Mouse (Mus musculus): ENCODE measurements around the gene 4931409K22Rik. TPM values are rescaled to one million over a fixed set of nuclear protein-coding genes. Genes with fewer than 3 reads are reported as not detected.

4931409K22Rik gene
- polyA plus RNA-seq, 1 experiment: 0.14 TPM

DNA sequence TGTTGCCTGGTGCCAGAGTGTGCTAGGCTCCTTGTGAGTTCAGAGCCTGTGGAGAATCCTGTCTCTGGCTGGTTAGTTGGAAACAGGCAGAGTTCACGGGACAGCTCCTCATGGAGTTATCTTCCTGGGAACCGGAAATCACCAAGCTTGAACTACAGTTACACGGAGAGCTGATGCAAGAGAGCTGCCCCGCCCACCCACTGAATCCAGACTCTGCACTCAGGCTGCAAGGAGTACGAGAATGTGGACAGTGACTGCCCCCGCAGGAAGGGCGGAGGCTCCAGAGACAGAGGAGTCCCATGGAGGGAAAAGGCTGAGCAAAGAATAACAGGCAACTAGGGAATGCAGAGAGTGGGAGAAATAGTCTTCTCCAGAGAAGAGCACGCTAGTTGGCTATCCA is 44.3 kb downstream of the 4931409K22Rik start:
- Histone ChIP-seq H3K27me3 (replicated peaks; ENCODE audit: control insufficient read depth, insufficient read depth, low read length) (no peaks in the 10 kb centered on the region), H3K27ac (ENCODE audit: insufficient read depth, low read depth, low read length) (no peak overlapping the region), H3K36me3 (ENCODE audit: control insufficient read depth, insufficient read depth, low read length) (no peaks in the 10 kb centered on the region), H3K4me1 (ENCODE audit: control insufficient read depth, insufficient read depth, low read length) (no peaks in the 10 kb centered on the region), H3K4me3 (ENCODE audit: insufficient read depth, low read depth, low read length) (no peak overlapping the region)
- 28% methylated on average over 8 of the region's 8 CpGs for WGBS
- TF ChIP-seq POLR2A (IDR thresholded peaks at IDR 0.05; ENCODE audit: low read depth, low read length) (no peak), CTCF (conservative IDR thresholded peaks at IDR 0.05; ENCODE audit: insufficient read depth, insufficient read length, low read depth, low read length) (no peak)
- DNase-seq: peak; percentile 48

- no peaks in the 10 kb centered on the region for H3K36me3 ChIP-seq (ENCODE audit: control insufficient read depth, insufficient read depth, low read length)
- DNase-seq: peak; percentile 59
- H3K27ac ChIP-seq (ENCODE audit: insufficient read depth, low read depth, low read length): no peak overlapping the region
- H3K4me3 ChIP-seq (ENCODE audit: insufficient read depth, low read depth, low read length): no peak overlapping the region
- TF ChIP-seq POLR2A (IDR thresholded peaks at IDR 0.05; ENCODE audit: low read depth, low read length): no peak
- TF ChIP-seq CTCF (conservative IDR thresholded peaks at IDR 0.05; ENCODE audit: insufficient read depth, insufficient read length, low read depth, low read length): peak; percentile 66
- no peaks in the 10 kb centered on the region for H3K4me1 ChIP-seq (ENCODE audit: control insufficient read depth, insufficient read depth, low read length)
- H3K27me3 ChIP-seq (replicated peaks; ENCODE audit: control insufficient read depth, insufficient read depth, low read length): no peaks in the 10 kb centered on the region
- 49% methylated on average over 11 of the region's 11 CpGs for WGBS
Observed at GRCm38 (mm10) chr5:24510635-24511034, 46.0 kb downstream of the 4931409K22Rik start.

GRCm38 (mm10) chr5:24508406-24508805 is 48.2 kb downstream of the 4931409K22Rik start:
- TF ChIP-seq CTCF (conservative IDR thresholded peaks at IDR 0.05; ENCODE audit: insufficient read depth, insufficient read length, low read depth, low read length) (no peak), POLR2A (IDR thresholded peaks at IDR 0.05; ENCODE audit: low read depth, low read length) (no peak)

DNA sequence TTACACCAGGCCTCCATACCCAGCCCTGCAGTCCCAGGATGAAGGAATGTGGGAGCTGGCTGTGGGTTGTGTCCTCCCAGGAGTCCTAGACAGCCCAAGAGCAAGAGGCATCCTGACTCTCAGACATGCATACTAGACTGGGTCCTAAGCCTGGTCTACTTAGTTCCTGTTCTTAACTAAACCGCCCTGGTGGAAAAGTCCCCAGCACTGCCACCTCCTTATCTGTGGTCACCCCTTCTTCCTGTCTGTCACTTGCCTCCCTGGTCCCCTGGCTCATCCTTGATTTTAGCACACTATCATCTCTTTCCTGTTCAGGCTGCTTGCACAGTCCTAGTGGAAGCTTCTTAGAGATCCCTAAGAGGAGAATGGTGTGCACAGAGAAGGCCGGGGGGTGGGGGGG is 51.1 kb downstream of the 4931409K22Rik start:
- Histone ChIP-seq H3K27ac (ENCODE audit: insufficient read depth, low read depth, low read length) (no peak overlapping the region), H3K36me3 (ENCODE audit: control insufficient read depth, insufficient read depth, low read length) (no peaks in the 10 kb centered on the region), H3K27me3 (replicated peaks; ENCODE audit: control insufficient read depth, insufficient read depth, low read length) (no peaks in the 10 kb centered on the region), H3K4me1 (ENCODE audit: control insufficient read depth, insufficient read depth, low read length) (peaks cover 3% of the 10 kb centered on the region; the same call in 1 of the 2 replicates), H3K4me3 (ENCODE audit: insufficient read depth, low read depth, low read length) (no peak overlapping the region)
- WGBS: 66% methylated on average over 2 of the region's 2 CpGs
- TF ChIP-seq CTCF (conservative IDR thresholded peaks at IDR 0.05; ENCODE audit: insufficient read depth, insufficient read length, low read depth, low read length) (no peak), POLR2A (IDR thresholded peaks at IDR 0.05; ENCODE audit: low read depth, low read length) (no peak)
- no peak for DNase-seq

More at GRCm38 (mm10) chr5:24508406-24508805, 48.2 kb downstream of the 4931409K22Rik start:
- H3K27ac ChIP-seq (ENCODE audit: insufficient read depth, low read depth, low read length): no peak overlapping the region
- H3K4me1 ChIP-seq (ENCODE audit: control insufficient read depth, insufficient read depth, low read length): no peaks in the 10 kb centered on the region; the same call in 1 of the 2 replicates
- H3K36me3 ChIP-seq (ENCODE audit: control insufficient read depth, insufficient read depth, low read length): no peaks in the 10 kb centered on the region
- WGBS: 92% methylated on average over 7 of the region's 7 CpGs
- no peak overlapping the region for H3K4me3 ChIP-seq (ENCODE audit: insufficient read depth, low read depth, low read length)
- no peak for DNase-seq
- H3K27me3 ChIP-seq (replicated peaks; ENCODE audit: control insufficient read depth, insufficient read depth, low read length): no peaks in the 10 kb centered on the region

GRCm38 (mm10) chr5:24502786-24503185 is 53.8 kb downstream of the 4931409K22Rik start:
- Histone ChIP-seq H3K27ac (ENCODE audit: insufficient read depth, low read depth, low read length) (no peak overlapping the region), H3K36me3 (ENCODE audit: control insufficient read depth, insufficient read depth, low read length) (peaks cover 2% of the 10 kb centered on the region; the same call in 1 of the 2 replicates), H3K4me3 (ENCODE audit: insufficient read depth, low read depth, low read length) (no peak overlapping the region), H3K27me3 (replicated peaks; ENCODE audit: control insufficient read depth, insufficient read depth, low read length) (no peaks in the 10 kb centered on the region), H3K4me1 (ENCODE audit: control insufficient read depth, insufficient read depth, low read length) (peaks cover 3% of the 10 kb centered on the region; the same call in 1 of the 2 replicates)
- no peak for TF ChIP-seq POLR2A (IDR thresholded peaks at IDR 0.05; ENCODE audit: low read depth, low read length)
- TF ChIP-seq CTCF (conservative IDR thresholded peaks at IDR 0.05; ENCODE audit: insufficient read depth, insufficient read length, low read depth, low read length): no peak
- DNase-seq: peak; percentile 77
- 50% methylated on average over 4 of the region's 4 CpGs for WGBS

- TF ChIP-seq POLR2A (IDR thresholded peaks at IDR 0.05; ENCODE audit: low read depth, low read length) (no peak), CTCF (conservative IDR thresholded peaks at IDR 0.05; ENCODE audit: insufficient read depth, insufficient read length, low read depth, low read length) (no peak)
- Histone ChIP-seq H3K4me3 (ENCODE audit: insufficient read depth, low read depth, low read length) (no peak overlapping the region), H3K36me3 (ENCODE audit: control insufficient read depth, insufficient read depth, low read length) (peaks cover 2% of the 10 kb centered on the region; the same call in 1 of the 2 replicates), H3K27me3 (replicated peaks; ENCODE audit: control insufficient read depth, insufficient read depth, low read length) (no peaks in the 10 kb centered on the region), H3K27ac (ENCODE audit: insufficient read depth, low read depth, low read length) (no peak overlapping the region), H3K4me1 (ENCODE audit: control insufficient read depth, insufficient read depth, low read length) (peaks cover 3% of the 10 kb centered on the region; the same call in 1 of the 2 replicates)
- 75% methylated on average over 11 of the region's 11 CpGs for WGBS
- DNase-seq: no peak
Observed at GRCm38 (mm10) chr5:24500851-24501250, 55.8 kb downstream of the 4931409K22Rik start.

- peaks cover 2% of the 10 kb centered on the region; the same call in 1 of the 2 replicates for H3K36me3 ChIP-seq (ENCODE audit: control insufficient read depth, insufficient read depth, low read length)
- H3K27me3 ChIP-seq (replicated peaks; ENCODE audit: control insufficient read depth, insufficient read depth, low read length): no peaks in the 10 kb centered on the region
- no peak for DNase-seq
- H3K4me3 ChIP-seq (ENCODE audit: insufficient read depth, low read depth, low read length): no peak overlapping the region
- peaks cover 3% of the 10 kb centered on the region; the same call in 1 of the 2 replicates for H3K4me1 ChIP-seq (ENCODE audit: control insufficient read depth, insufficient read depth, low read length)
- TF ChIP-seq POLR2A (IDR thresholded peaks at IDR 0.05; ENCODE audit: low read depth, low read length) (no peak), CTCF (conservative IDR thresholded peaks at IDR 0.05; ENCODE audit: insufficient read depth, insufficient read length, low read depth, low read length) (no peak)
- H3K27ac ChIP-seq (ENCODE audit: insufficient read depth, low read depth, low read length): no peak overlapping the region
- 75% methylated on average over 10 of the region's 10 CpGs for WGBS
Observed at GRCm38 (mm10) chr5:24499113-24499512, 57.5 kb downstream of the 4931409K22Rik start.
